Mouse (Mus musculus) limb, embryonic 14.5 days (tissue): ENCODE results near the gene Ptprn2. TPM values are rescaled to one million over a fixed set of nuclear protein-coding genes. Genes with fewer than 3 reads are reported as not detected.

ENCODE experiments used
- ATAC-seq: fragments of 200-750 bp; cut with Nextera tagmentation; 2 replicates; pipeline ENCODE4 v1.8.0; 2017; ENCODE audit warnings: low read depth, moderate number of reproducible peaks, moderate TSS enrichment; ENCODE audit not compliant: low FRiP score
- DNase-seq: peaks from one replicate; pipeline ENCODE4 v3.0.0-alpha.2; 2015; ENCODE audit warnings: low spot score
- H3K27ac ChIP-seq: fragments of 300-500 bp; sonication (generic); replicated peaks from 2 replicates; pipeline ENCODE4 v1.5.1; 2014; ENCODE audit warnings: low read depth, mild to moderate bottlenecking, low read length, moderate library complexity, mixed read lengths
- H3K27me3 ChIP-seq: fragments of 300-500 bp; sonication (generic); 2 replicates; pipeline ENCODE4 v1.6.1; 2014; ENCODE audit warnings: low read length, mixed read lengths; ENCODE audit not compliant: control insufficient read depth, insufficient read depth
- H3K36me3 ChIP-seq: fragments of 300-500 bp; sonication (generic); 2 replicates; pipeline ENCODE4 v1.6.1; 2014; ENCODE audit warnings: mild to moderate bottlenecking, low read length, moderate library complexity, mixed read lengths; ENCODE audit not compliant: control insufficient read depth, insufficient read depth
- H3K4me1 ChIP-seq: fragments of 300-500 bp; sonication (generic); 2 replicates; pipeline ENCODE4 v1.6.1; 2014; ENCODE audit warnings: antibody characterized with exemption, low read length, mixed read lengths; ENCODE audit not compliant: control insufficient read depth, insufficient read depth
- H3K4me2 ChIP-seq: fragments of 300-500 bp; sonication (generic); replicated peaks from 2 replicates; pipeline ENCODE4 v1.6.1; 2014; ENCODE audit warnings: low read depth, mild to moderate bottlenecking, low read length, moderate library complexity; ENCODE audit not compliant: severe bottlenecking
- H3K4me3 ChIP-seq: fragments of 300-500 bp; sonication (generic); replicated peaks from 2 replicates; pipeline ENCODE4 v1.5.1; 2014; ENCODE audit warnings: low read length
- H3K9ac ChIP-seq: fragments of 300-500 bp; sonication (generic); 2 replicates; pipeline ENCODE4 v1.6.1; 2014; ENCODE audit warnings: mild to moderate bottlenecking, low read depth, low read length, moderate library complexity; ENCODE audit not compliant: severe bottlenecking
- H3K9me3 ChIP-seq: fragments of 300-500 bp; sonication (generic); 2 replicates; pipeline ENCODE4 v1.6.1; 2016; ENCODE audit warnings: low read length; ENCODE audit not compliant: control insufficient read depth
- POLR2A ChIP-seq: fragments of 200-500 bp; IDR thresholded peaks from 2 replicates; pipeline ENCODE4 v1.8.0; 2012; ENCODE audit warnings: inconsistent platforms, mild to moderate bottlenecking, moderate library complexity, borderline replicate concordance; ENCODE audit not compliant: insufficient read depth, insufficient read length; ENCODE audit errors: extremely low read depth
- WGBS: fragments of 180-500 bp; shearing (Covaris S2); extraction: QIAGEN DNeasy Blood & Tissue Kit; methylation state at CpG from one replicate; pipeline ENCODE4 v1.1.7; 2014; 5-methylcytosine and 5-hydroxymethylcytosine counted together
- polyA plus RNA-seq, 2 experiments: library from polyadenylated mRNA; depleted of rRNA in 1 of 2; stranded (reverse) in 1 of 2; unstranded in 1 of 2; fragments of >200 nt; fragmentation: Nextera tagmentation in 1 of 2; extraction: Ambion mirVana in 1 of 2; gene quantifications; 2 replicates each; pipeline versions ENCODE4 v1.2.1 to v1.2.3; 2012 to 2014

Gene Ptprn2
- polyA plus RNA-seq, 2 experiments, result 0.08 to 0.65 TPM

DNA sequence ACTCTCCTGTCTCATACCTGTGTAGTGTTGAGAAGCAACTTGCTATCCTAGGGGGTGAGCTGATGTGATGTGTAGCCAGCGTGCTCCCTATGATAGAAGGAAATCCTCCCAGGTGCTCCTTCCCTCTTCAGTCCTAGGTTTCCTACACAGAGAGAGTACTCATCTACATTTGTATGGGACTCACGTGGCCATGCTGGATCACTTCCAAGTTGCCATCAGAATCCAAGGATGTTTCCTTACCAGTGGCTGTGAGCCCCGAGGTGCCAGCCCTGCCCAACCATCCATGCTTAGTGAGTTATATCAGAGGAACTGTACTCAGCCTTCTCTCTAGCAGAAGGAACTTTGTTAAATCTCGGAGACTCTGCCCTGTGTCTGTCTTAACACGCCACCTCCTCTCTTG is 729.4 kb downstream of the Ptprn2 start:
- Histone ChIP-seq H3K27me3 (no peaks in the 10 kb centered on the region), H3K9ac (no peak overlapping the region), H3K36me3 (no peaks in the 10 kb centered on the region), H3K4me2 (no peak overlapping the region), H3K4me1 (no peaks in the 10 kb centered on the region), H3K27ac (no peak overlapping the region), H3K4me3 (no peak overlapping the region), H3K9me3 (no peaks in the 10 kb centered on the region)
- WGBS, result 81% methylated on average over 5 of the region's 5 CpGs
- TF ChIP-seq POLR2A, result no peak
- ATAC-seq (no peak), DNase-seq (no peak)

DNA sequence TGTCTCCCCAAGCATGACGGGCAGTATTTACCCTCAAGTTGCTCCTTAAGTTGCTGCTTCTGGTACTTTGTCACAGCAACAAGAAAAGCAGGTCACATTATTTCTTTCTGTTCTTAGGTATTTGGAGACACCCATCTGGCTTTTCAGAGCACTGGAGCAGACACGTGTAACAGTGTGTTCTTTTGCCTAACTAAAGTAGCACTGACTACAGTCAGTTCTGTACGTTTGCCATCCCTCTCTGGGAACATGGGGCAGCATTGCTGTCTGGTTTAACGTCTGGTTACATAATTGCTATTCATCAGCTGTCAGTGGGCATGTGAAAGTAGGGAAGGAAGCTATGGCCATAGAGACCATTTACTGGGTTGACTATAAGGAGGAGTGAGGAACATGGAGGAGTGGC is 736.4 kb downstream of the Ptprn2 start:
- Histone ChIP-seq H3K27me3 (no peaks in the 10 kb centered on the region), H3K4me1 (no peaks in the 10 kb centered on the region), H3K9ac (no peak overlapping the region), H3K9me3 (no peaks in the 10 kb centered on the region), H3K4me2 (no peak overlapping the region), H3K4me3 (no peak overlapping the region), H3K27ac (no peak overlapping the region), H3K36me3 (no peaks in the 10 kb centered on the region)
- DNase-seq (no peak), ATAC-seq (no peak)
- 84% methylated on average over 4 of the region's 4 CpGs for whole genome bisulfite sequencing
- no peak for TF ChIP-seq POLR2A

DNA sequence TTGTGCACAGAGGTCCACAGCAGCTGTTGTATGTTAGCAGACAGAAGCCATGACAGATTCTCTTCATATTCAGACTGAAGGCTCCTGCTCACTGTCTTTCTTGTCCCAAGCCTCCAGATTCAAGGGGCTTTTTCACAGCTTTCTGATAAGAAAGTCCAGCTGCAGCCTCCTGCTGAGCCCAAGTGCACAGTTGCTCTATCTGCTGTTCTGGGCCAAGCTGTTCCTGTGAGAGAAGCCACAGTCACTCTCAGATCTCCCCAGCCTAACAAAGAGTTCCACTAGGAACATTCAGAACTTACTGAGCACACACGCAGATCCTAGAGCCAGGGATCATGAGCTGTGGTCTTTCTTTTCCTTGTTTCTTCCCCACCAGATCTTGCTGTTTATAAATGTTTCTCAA is 738.5 kb downstream of the Ptprn2 start:
- no peaks in the 10 kb centered on the region for H3K36me3 ChIP-seq
- DNase-seq (no peak), ATAC-seq (no peak)
- 67% methylated on average over 1 of the region's 1 CpGs for WGBS
- H3K27me3 ChIP-seq, result no peaks in the 10 kb centered on the region
- no peak overlapping the region for H3K4me3 ChIP-seq
- H3K27ac ChIP-seq, result no peak overlapping the region
- no peak overlapping the region for H3K4me2 ChIP-seq
- TF ChIP-seq POLR2A, result no peak
- no peaks in the 10 kb centered on the region for H3K9me3 ChIP-seq
- H3K9ac ChIP-seq, result no peak overlapping the region
- no peaks in the 10 kb centered on the region for H3K4me1 ChIP-seq

DNA sequence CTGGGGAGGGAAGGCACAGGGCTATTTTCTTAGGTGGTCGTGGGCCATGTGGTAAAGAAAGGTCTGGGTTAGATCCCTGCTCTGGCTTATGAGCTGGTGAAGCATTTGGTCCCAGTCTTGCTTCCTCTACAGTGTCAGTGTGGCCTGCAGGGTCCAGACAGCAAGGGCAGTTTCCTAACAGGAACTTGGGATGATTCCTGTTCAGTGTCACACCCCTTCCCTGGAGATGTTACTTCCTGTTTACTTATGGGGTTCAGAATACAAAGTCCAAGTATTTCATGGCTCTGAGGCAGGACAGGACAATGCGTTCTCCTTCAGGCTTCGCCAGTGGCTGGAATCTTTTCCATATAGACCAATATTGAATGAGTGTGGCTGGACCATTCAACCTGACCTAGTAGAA is 741.7 kb downstream of the Ptprn2 start:
- Histone ChIP-seq H3K4me2 (no peak overlapping the region), H3K36me3 (no peaks in the 10 kb centered on the region), H3K27ac (no peak overlapping the region), H3K9me3 (no peaks in the 10 kb centered on the region), H3K4me1 (no peaks in the 10 kb centered on the region), H3K9ac (no peak overlapping the region), H3K4me3 (no peak overlapping the region), H3K27me3 (no peaks in the 10 kb centered on the region)
- 66% methylated on average over 3 of the region's 3 CpGs for WGBS
- DNase-seq (no peak), ATAC-seq (no peak)
- no peak for TF ChIP-seq POLR2A

DNA sequence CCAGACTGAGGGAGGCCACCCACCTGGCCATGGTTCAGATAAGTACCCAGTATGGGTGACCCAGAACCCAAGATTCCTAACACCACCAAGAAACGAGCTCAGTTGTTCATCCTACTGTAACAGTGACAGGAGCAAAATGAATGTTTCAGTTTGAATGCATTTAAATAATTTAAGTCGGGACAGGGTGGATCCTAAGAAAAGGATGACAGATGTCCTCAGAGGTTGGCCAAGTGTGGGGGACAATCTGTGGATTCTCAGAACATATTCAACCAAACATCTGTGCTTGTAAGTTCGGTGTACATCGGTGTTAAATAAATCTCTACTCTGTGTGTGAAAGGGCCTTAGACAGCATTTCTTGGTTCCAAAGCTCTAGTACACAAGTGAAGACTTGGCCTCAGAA is 743.9 kb downstream of the Ptprn2 start:
- Histone ChIP-seq H3K4me1 (no peaks in the 10 kb centered on the region), H3K9ac (no peak overlapping the region), H3K9me3 (no peaks in the 10 kb centered on the region), H3K36me3 (no peaks in the 10 kb centered on the region), H3K27ac (no peak overlapping the region), H3K27me3 (no peaks in the 10 kb centered on the region), H3K4me3 (no peak overlapping the region), H3K4me2 (no peak overlapping the region)
- DNase-seq, result no peak
- ATAC-seq, result no peak
- no peak for TF ChIP-seq POLR2A
- 89% methylated on average over 4 of the region's 4 CpGs for WGBS

DNA sequence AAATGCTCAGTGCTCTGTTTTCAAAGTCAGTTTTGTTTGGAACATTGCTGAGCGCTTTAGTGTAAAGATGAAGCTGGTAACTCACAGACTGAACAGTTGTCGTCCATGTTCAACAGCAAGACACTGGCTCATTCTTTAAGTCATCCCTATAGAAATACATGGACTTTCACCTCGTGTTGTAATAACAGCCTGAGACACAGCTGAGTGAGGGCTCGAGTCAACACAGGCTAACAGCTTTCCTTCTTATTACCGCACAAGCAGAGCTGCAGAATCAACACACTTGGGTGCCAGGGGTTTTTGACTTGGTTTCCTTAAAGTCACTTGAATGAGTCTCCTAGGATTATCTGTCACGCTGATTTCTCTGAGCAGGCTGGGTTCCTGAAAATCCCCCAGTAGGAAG is 744.8 kb downstream of the Ptprn2 start:
- H3K27ac ChIP-seq, result no peak overlapping the region
- DNase-seq (no peak), ATAC-seq (no peak)
- H3K4me1 ChIP-seq, result no peaks in the 10 kb centered on the region
- H3K4me3 ChIP-seq, result no peak overlapping the region
- H3K9ac ChIP-seq, result no peak overlapping the region
- H3K36me3 ChIP-seq, result no peaks in the 10 kb centered on the region
- TF ChIP-seq POLR2A, result no peak
- H3K4me2 ChIP-seq, result no peak overlapping the region
- WGBS, result 84% methylated on average over 6 of the region's 6 CpGs
- no peaks in the 10 kb centered on the region for H3K27me3 ChIP-seq
- no peaks in the 10 kb centered on the region for H3K9me3 ChIP-seq
